Mouse (Mus musculus) heart, adult 2 months (tissue): ENCODE measurements around the gene Abt1. TPM values are rescaled to one million over a fixed set of nuclear protein-coding genes. Genes with fewer than 3 reads are reported as not detected.

Source experiments
- DNase-seq, 2 experiments: peaks; one replicate each; pipeline ENCODE4 v3.0.0; 2021
- H3K27ac ChIP-seq: fragments of 200-600 bp; 2 replicates; pipeline ENCODE4 v1.8.1; 2022
- H3K27me3 ChIP-seq: fragments of 200-500 bp; 2 replicates; pipeline ENCODE4 v1.6.1; 2012; ENCODE audit warnings: mild to moderate bottlenecking, low read length, inconsistent platforms, mixed read lengths; ENCODE audit not compliant: control insufficient read depth, insufficient read depth
- H3K36me3 ChIP-seq: fragments of 200-500 bp; 2 replicates; pipeline ENCODE4 v1.6.1; 2012; ENCODE audit warnings: low read length, inconsistent platforms; ENCODE audit not compliant: control insufficient read depth, insufficient read depth
- H3K4me1 ChIP-seq: fragments of 200-500 bp; 2 replicates; pipeline ENCODE4 v1.6.1; 2011; ENCODE audit warnings: low read length; ENCODE audit not compliant: control insufficient read depth, insufficient read depth
- H3K4me3 ChIP-seq: fragments of 200-600 bp; 2 replicates; pipeline ENCODE4 v1.8.1; 2022
- H3K79me2 ChIP-seq: fragments of 200-500 bp; replicated peaks from 2 replicates; pipeline ENCODE4 v1.6.1; 2012; ENCODE audit warnings: mild to moderate bottlenecking, inconsistent platforms, low read length, moderate library complexity, mixed read lengths; ENCODE audit not compliant: control insufficient read depth, insufficient read depth
- H3K9ac ChIP-seq: fragments of 200-500 bp; 2 replicates; pipeline ENCODE4 v1.6.1; 2012; ENCODE audit warnings: low read depth, mild to moderate bottlenecking, control low read depth, inconsistent platforms, low read length, mixed read lengths
- CTCF ChIP-seq: fragments of 200-600 bp; IDR thresholded peaks from 2 replicates; pipeline ENCODE4 v1.8.1; 2022; ENCODE audit warnings: antibody characterized with exemption, mild to moderate bottlenecking, moderate library complexity
- EP300 ChIP-seq: fragments of 200-500 bp; IDR thresholded peaks from 2 replicates; pipeline ENCODE4 v1.6.1; 2011; ENCODE audit warnings: low read depth, low read length, control low read depth; ENCODE audit not compliant: insufficient read depth
- POLR2A ChIP-seq: fragments of 200-500 bp; IDR thresholded peaks from 2 replicates; pipeline ENCODE4 v1.6.1; 2011; ENCODE audit warnings: mild to moderate bottlenecking, low read depth, low read length, control low read depth; ENCODE audit not compliant: insufficient read depth
- WGBS: fragments of 180-500 bp; shearing (Covaris S2); methylation state at CpG from one replicate; pipeline ENCODE4 v1.1.7; 2018; 5-methylcytosine and 5-hydroxymethylcytosine counted together
- intact Hi-C: fragments of 180-260 bp; cut with DNase I; formaldehyde crosslinking; loops from one replicate; pipeline ENCODE4 v1.15.1; 2025
- polyA plus RNA-seq: library from polyadenylated mRNA; depleted of rRNA; stranded (reverse); fragments of >200 nt; gene quantifications from 2 replicates; pipeline ENCODE4 v1.2.3, GENCODE M21; 2012
- total RNA-seq, 2 experiments: library from RNA; stranded (reverse); gene quantifications; 2 replicates each; pipeline ENCODE4 v1.2.3; 2021

Abt1 gene
- total and polyA plus RNA-seq, 3 experiments = 2.4 to 5.1 (median 3.9) TPM

DNA sequence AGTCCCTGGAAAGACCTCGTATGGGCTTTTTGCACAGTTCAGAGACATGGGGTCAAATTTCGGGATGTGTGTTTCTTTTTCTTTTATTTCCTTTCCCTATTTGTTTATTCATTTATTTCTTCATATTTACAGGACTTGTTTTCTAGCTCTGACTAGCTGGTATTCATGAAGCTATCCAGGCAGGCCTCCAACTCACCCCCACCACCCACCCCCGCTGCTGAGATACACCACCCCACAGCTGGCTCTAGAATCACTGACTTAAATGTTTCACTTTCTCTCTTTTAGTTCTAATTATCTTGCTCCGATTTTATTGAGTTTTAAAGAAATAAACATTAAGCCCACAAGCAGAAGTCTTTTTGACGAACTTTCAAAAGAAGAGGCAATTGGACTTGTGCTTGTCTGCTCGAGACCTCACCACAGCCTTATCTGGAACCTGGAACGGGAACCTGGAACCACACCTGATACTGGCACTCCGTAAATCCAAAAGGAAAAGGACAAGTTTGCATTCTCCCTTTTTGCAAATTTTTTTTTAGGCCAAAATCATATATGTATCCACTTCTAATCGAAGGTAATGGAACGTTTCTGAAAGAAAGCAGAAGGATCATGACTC lies 6.2 kb upstream of the Abt1 start:
- Histone ChIP-seq H3K27me3 (no peaks in the 10 kb centered on the region), H3K9ac (no peak overlapping the region), H3K27ac (peak overlapping the region; percentile 86), H3K79me2 (no peaks in the 10 kb centered on the region), H3K4me1 (no peaks in the 10 kb centered on the region; the same call in 1 of the 2 replicates), H3K4me3 (peak overlapping the region; percentile 49), H3K36me3 (no peaks in the 10 kb centered on the region; the same call in 1 of the 2 replicates)
- TF ChIP-seq POLR2A = no peak
- TF ChIP-seq EP300 = no peak
- TF ChIP-seq CTCF = no peak
- WGBS = 32% methylated on average over 10 of the region's 10 CpGs
- intact Hi-C loops = loop anchor here (5.0 to 10.0 kb wide), 2 partner anchors 267 to 1485 kb away; partner anchors contain the start of genes Hist1h1t, Hist1h4c and Zfp184
- no peak for DNase-seq

DNA sequence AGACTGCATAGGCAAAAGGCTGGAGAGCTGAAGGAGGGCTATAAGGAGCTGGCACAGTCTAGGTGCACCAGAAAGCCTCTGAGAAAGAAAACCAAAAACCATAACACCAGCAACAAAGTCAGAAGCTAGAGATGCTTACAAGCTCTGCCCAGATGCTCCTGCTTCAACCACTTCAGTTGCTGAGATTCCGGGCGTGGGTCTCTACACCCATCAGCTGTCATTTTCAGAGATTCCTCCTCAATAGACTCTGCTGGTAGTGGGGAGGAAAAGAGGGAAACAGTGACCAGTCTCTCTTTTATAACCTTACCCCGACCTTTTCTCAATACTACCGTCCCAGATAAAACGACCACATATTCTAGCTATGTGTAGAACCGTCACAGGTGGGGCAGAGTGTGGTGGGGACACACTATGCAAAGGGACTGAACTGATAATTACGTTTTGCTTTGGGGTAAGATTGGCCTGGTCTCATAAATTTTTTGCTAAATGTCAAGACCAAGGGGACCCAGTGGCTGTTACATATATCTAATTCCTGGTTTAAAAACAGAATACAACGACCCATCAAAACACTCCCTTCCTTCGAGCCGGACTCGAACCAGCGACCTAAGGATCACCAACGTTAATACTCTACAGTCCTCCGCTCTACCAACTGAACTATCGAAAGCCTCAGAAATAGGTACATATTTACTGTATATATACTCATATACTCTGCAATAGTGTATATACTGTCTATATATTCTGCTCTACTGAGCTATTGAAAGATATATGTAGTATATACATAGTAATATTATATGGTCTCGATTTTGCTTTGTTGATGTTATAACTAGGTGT lies 4.7 kb upstream of the Abt1 start:
- intact Hi-C loops = no loop called here
- TF ChIP-seq POLR2A (no peak), EP300 (no peak), CTCF (no peak)

DNA sequence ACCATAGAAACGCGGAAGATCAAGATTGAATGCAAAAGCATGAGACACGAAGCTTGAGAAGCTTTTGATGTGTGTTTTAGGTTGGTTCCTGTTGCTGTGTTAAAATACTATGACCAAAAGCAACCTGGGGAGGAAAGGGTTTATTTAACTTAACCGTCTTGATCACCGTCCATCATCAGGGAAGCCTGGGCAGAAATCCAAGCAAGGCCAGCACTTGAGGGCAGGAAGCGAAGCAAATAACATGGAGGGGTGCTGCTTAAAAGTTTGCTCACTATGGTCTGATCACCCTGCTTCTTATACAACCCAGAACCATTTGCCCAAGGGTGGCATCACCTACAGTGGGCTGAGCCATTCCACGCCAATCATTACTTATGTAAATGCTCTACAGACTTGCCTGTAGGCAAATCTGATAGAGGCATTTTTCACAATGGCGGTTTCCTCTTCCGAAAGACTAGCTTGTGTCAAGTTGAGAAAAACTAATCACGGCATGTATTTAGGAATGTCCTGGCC lies 3.8 kb upstream of the Abt1 start:
- H3K9ac ChIP-seq = no peak overlapping the region
- H3K79me2 ChIP-seq = no peaks in the 10 kb centered on the region
- DNase-seq = no peak
- H3K27ac ChIP-seq = no peak overlapping the region
- WGBS = 64% methylated on average over 10 of the region's 10 CpGs
- no peak overlapping the region for H3K4me3 ChIP-seq
- peaks cover 1% of the 10 kb centered on the region; the same call in 1 of the 2 replicates for H3K4me1 ChIP-seq
- no peak for TF ChIP-seq EP300
- no peak for TF ChIP-seq POLR2A
- TF ChIP-seq CTCF = no peak
- no peaks in the 10 kb centered on the region for H3K27me3 ChIP-seq
- no peaks in the 10 kb centered on the region; the same call in 1 of the 2 replicates for H3K36me3 ChIP-seq
- intact Hi-C loops = no loop called here

More for the DNA sequence above, 4.7 kb upstream of the Abt1 start:
- Histone ChIP-seq H3K4me1 (peaks cover 1% of the 10 kb centered on the region; the same call in 1 of the 2 replicates), H3K79me2 (no peaks in the 10 kb centered on the region), H3K9ac (no peak overlapping the region), H3K4me3 (no peak overlapping the region), H3K27ac (no peak overlapping the region), H3K27me3 (no peaks in the 10 kb centered on the region), H3K36me3 (no peaks in the 10 kb centered on the region; the same call in 1 of the 2 replicates)
- DNase-seq = no peak
- 68% methylated on average over 16 of the region's 16 CpGs for WGBS

DNA sequence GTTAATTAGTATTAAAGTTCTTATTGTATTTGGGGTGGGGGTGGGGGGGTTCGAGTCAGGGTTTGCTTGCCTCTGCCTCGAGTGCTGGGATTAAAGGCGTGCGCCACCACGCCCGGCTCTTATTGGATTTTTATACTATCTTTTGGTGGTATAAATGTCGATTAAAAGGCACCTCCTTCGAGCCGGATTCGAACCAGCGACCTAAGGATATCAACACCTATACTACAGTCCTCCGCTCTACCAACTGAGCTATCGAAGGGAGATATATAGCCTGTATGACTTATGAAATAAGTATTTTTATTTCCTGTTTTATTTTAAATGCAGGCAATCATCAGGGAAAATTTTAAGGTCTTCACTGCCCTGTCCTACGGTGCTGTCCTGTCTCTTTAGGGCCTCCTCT lies 3.3 kb upstream of the Abt1 start:
- Histone ChIP-seq H3K4me3 (no peak overlapping the region), H3K27me3 (no peaks in the 10 kb centered on the region), H3K9ac (no peak overlapping the region), H3K4me1 (peaks cover 1% of the 10 kb centered on the region; the same call in 1 of the 2 replicates), H3K36me3 (no peaks in the 10 kb centered on the region; the same call in 1 of the 2 replicates), H3K79me2 (no peaks in the 10 kb centered on the region), H3K27ac (no peak overlapping the region)
- no peak for DNase-seq
- TF ChIP-seq CTCF (no peak), EP300 (no peak), POLR2A (no peak)
- intact Hi-C loops = no loop called here
- WGBS = 50% methylated on average over 14 of the region's 14 CpGs

DNA sequence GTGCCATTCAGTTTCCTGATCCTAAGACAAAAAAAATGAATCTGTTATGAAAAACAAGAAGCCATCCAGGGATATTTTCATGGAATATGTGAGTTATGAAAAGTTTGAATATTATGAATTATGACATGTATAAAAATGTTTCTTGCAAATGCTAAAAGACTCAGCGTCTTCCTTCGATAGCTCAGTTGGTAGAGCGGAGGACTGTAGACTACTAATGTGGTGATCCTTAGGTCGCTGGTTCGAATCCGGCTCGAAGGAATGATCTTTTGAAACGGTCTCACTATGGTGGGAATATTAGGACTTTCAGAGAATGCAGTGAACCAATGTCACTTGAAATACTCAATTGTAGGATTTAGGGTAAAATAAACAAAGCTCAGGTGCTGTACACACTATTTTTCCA lies 2.7 kb upstream of the Abt1 start:
- peaks cover 1% of the 10 kb centered on the region; the same call in 1 of the 2 replicates for H3K4me1 ChIP-seq
- H3K4me3 ChIP-seq = no peak overlapping the region
- H3K27ac ChIP-seq = no peak overlapping the region
- no peaks in the 10 kb centered on the region; the same call in 1 of the 2 replicates for H3K36me3 ChIP-seq
- H3K27me3 ChIP-seq = no peaks in the 10 kb centered on the region
- intact Hi-C loops = no loop called here
- WGBS = 48% methylated on average over 8 of the region's 8 CpGs
- no peak overlapping the region for H3K9ac ChIP-seq
- H3K79me2 ChIP-seq = no peaks in the 10 kb centered on the region
- TF ChIP-seq POLR2A (no peak), EP300 (no peak), CTCF (no peak)
- DNase-seq = no peak
